Mouse (Mus musculus) forebrain, embryonic 16.5 days (tissue): ENCODE data around the gene Phf5a. TPM values are rescaled to one million over a fixed set of nuclear protein-coding genes. Genes with fewer than 3 reads are reported as not detected.

Experiments used
- ATAC-seq: fragments of 200-750 bp; cut with Nextera tagmentation; 2 replicates; pipeline ENCODE4 v1.8.0; 2017; ENCODE audit warnings: mild to moderate bottlenecking, moderate library complexity
- H3K27ac ChIP-seq: fragments of 300-500 bp; sonication (generic); 2 replicates; pipeline ENCODE4 v1.5.1; 2014; ENCODE audit warnings: low read length, control low read depth
- H3K27me3 ChIP-seq: fragments of 300-500 bp; sonication (generic); replicated peaks from 2 replicates; pipeline ENCODE4 v1.6.1; 2014; ENCODE audit warnings: low read length; ENCODE audit not compliant: control insufficient read depth, insufficient read depth
- H3K36me3 ChIP-seq: fragments of 300-500 bp; sonication (generic); 2 replicates; pipeline ENCODE4 v1.6.1; 2014; ENCODE audit not compliant: control insufficient read depth, insufficient read depth
- H3K4me1 ChIP-seq: fragments of 300-500 bp; sonication (generic); replicated peaks from 2 replicates; pipeline ENCODE4 v1.6.1; 2014; ENCODE audit warnings: low read length; ENCODE audit not compliant: control insufficient read depth, insufficient read depth
- H3K4me2 ChIP-seq: fragments of 300-500 bp; sonication (generic); 2 replicates; pipeline ENCODE4 v1.6.1; 2014; ENCODE audit warnings: mild to moderate bottlenecking, low read length, control low read depth
- H3K4me3 ChIP-seq: fragments of 300-500 bp; sonication (generic); replicated peaks from 2 replicates; pipeline ENCODE4 v1.5.1; 2014; ENCODE audit warnings: mild to moderate bottlenecking, low read length, control low read depth
- H3K9ac ChIP-seq: fragments of 300-500 bp; sonication (generic); replicated peaks from 2 replicates; pipeline ENCODE4 v1.6.1; 2014; ENCODE audit warnings: low read depth, low read length, control low read depth
- H3K9me3 ChIP-seq: fragments of 300-500 bp; sonication (generic); 2 replicates; pipeline ENCODE4 v1.6.1; 2016; ENCODE audit warnings: low read length; ENCODE audit not compliant: control insufficient read depth
- WGBS: fragments of 180-500 bp; shearing (Covaris S2); extraction: QIAGEN DNeasy Blood & Tissue Kit; methylation state at CpG from one replicate; pipeline ENCODE4 v1.1.7; 2014; 5-methylcytosine and 5-hydroxymethylcytosine counted together
- polyA plus RNA-seq: library from polyadenylated mRNA; unstranded; fragments of >200 nt; fragmentation: Nextera tagmentation; extraction: Ambion mirVana; gene quantifications from 2 replicates; pipeline ENCODE4 v1.2.1, GENCODE M21; 2015

The Phf5a gene
- polyA plus RNA-seq, 1 experiment from 2014 or later: 130 TPM

- H3K4me3 ChIP-seq: no peak overlapping the region
- H3K27ac ChIP-seq: no peak overlapping the region
- no peak for ATAC-seq
- peaks cover 13% of the 10 kb centered on the region for H3K36me3 ChIP-seq
- 95% methylated on average over 7 of the region's 7 CpGs for WGBS
- no peaks in the 10 kb centered on the region for H3K9me3 ChIP-seq
- H3K4me1 ChIP-seq: no peaks in the 10 kb centered on the region
- no peak overlapping the region for H3K4me2 ChIP-seq
- H3K27me3 ChIP-seq: no peaks in the 10 kb centered on the region
- no peak overlapping the region for H3K9ac ChIP-seq
Observed at GRCm38 (mm10) chr15:81889175-81889574, 17.5 kb upstream of the Phf5a start.

DNA sequence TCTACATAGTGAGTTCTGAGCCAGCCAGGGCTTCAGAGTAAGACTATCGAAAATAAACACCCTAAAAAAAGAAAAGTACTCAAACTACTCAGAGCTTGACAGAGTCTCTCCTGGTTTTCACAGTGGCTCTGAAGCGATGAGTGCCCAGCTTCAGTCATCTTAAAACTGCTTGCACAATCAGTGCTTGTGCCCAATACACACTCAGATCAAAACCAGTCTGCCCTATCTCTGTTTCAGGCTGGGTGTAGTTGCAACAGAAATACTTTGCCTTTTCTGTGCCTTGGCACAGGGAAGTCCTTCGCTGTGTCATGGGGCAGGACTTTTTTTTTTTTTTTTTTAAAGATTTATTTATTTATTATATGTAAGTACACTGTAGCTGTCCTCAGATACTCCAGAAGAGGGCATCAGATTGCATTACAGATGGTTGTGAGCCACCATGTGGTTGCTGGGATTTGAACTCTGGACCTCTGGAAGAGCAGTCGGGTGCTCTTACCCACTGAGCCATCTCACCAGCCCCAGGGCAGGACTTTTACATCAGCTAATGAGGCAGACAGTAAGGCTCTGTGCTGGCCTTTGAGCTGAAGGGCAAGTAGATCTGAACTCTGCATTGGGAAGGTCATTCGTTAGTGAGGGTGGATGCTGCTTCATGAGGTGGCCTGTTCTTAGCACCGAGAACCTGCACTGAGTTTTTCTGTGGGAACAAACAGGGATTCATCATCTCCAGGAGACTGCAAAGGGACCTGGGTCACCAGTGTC lies 15.3 kb upstream of the Phf5a start:
- no peak overlapping the region for H3K27ac ChIP-seq
- ATAC-seq: no peak
- H3K36me3 ChIP-seq: peaks cover 5% of the 10 kb centered on the region
- H3K9ac ChIP-seq: no peak overlapping the region
- H3K9me3 ChIP-seq: no peaks in the 10 kb centered on the region
- 94% methylated on average over 6 of the region's 6 CpGs for WGBS
- H3K4me3 ChIP-seq: no peak overlapping the region
- no peaks in the 10 kb centered on the region for H3K27me3 ChIP-seq
- no peaks in the 10 kb centered on the region for H3K4me1 ChIP-seq
- H3K4me2 ChIP-seq: no peak overlapping the region

- Histone ChIP-seq H3K4me2 (no peak overlapping the region), H3K27me3 (no peaks in the 10 kb centered on the region), H3K9ac (no peak overlapping the region), H3K4me3 (no peak overlapping the region), H3K4me1 (peaks cover 5% of the 10 kb centered on the region), H3K36me3 (peaks cover 5% of the 10 kb centered on the region; the same call in 1 of the 2 replicates), H3K9me3 (no peaks in the 10 kb centered on the region), H3K27ac (no peak overlapping the region)
- ATAC-seq: no peak
- WGBS: 67% methylated on average over 3 of the region's 3 CpGs
Observed at GRCm38 (mm10) chr15:81885418-81885934, 13.8 kb upstream of the Phf5a start.

- Histone ChIP-seq H3K27me3 (no peaks in the 10 kb centered on the region), H3K4me3 (no peak overlapping the region), H3K36me3 (no peaks in the 10 kb centered on the region), H3K4me1 (peaks cover 22% of the 10 kb centered on the region), H3K9me3 (no peaks in the 10 kb centered on the region), H3K9ac (no peak overlapping the region), H3K27ac (no peak overlapping the region), H3K4me2 (no peak overlapping the region)
- 92% methylated on average over 3 of the region's 3 CpGs for whole genome bisulfite sequencing
- no peak for ATAC-seq
Observed at GRCm38 (mm10) chr15:81882348-81882747, 10.6 kb upstream of the Phf5a start.

DNA sequence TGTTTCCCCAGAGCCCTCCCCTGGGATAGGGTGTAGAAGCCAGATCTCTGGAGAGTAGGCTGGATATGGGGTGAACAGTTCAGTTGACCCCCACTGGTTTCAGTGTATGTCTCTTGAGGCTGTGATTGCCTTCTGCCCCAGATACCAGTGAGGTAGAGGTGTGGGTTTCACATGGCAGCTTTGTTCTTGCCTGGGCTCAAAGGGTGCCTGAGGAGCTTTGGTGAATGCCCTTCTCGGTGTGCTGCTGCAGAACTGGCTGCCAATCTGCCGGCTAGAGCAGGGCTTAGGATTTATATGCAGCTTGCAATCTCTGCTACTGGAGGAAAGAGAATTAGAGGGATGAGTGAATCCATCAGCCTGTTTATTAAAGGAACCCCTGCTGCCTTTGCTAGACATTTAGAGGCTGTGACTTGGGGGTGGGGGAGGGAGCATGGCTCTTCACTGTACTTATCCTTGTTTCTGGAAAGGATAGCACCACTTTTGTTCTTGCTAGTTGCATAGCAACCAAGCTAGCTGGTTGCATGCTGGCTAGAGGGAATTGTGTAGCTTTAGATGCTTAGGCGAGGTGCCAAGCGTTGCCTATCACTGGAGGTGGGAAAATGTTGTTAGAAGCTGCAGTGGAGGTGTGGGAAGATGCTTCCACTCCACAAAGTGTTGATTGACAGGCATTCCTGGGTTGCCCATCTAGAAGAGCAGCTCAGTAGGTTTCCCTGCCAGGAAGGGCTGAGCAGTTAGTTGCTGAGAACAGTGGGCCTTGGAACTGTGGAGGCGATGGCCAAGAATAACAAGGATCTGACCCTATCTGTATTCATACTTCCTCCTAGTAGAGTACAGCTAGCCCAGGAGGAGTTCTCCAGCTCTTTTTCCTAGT lies 8.1 kb upstream of the Phf5a start:
- Histone ChIP-seq H3K9ac (peak overlapping the region; percentile 47), H3K4me2 (peak overlapping the region; percentile 33), H3K27me3 (no peaks in the 10 kb centered on the region), H3K4me1 (peaks cover 22% of the 10 kb centered on the region), H3K4me3 (0 out of 2 replicates have a peak overlapping the region, but pooled peaks have one; percentile 3), H3K9me3 (no peaks in the 10 kb centered on the region), H3K27ac (peak overlapping the region; percentile 94), H3K36me3 (no peaks in the 10 kb centered on the region)
- 14% methylated on average over 5 of the region's 5 CpGs for WGBS
- peak; percentile 93 for ATAC-seq

DNA sequence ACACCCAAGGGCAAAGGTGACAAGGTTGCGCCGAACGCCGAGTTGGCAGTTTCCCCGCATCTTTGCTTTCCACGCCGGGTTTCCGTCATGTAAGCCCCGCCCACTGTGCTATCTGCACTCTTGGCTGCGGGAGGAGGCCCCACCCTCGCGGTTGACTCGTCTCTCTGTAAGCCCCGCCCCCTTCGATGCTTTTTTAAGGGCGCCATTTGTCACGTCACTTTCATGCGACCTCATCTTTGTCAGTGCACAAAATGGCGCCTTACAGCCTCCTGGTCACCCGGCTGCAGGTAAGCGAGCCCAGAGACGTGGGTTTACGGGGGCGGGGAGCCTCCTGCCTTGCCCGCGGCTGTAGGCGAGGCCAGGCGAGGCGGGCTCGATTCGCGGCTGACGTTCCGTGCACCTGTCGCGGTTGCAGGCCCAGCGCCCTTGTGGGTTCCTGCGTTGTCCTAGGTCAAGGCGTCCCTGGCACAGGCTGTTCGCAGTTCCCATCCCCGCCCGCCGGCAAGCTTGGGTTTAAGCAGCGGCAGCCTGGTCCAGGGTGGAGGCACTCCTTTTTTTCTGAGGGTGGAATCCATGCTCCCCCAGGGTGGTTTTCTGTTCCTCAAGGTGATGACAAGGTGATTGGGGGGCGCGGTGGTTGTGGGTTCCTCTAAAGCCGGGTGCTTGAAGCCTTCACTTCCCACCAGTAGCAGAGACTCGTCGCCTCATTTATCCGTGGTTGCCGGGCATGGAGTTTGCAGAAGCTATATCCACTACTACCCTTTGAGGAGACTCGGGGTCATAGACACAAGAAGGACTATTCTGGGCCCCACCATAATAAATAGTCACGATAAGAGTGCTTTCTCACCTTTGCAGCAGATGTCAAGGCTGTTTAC lies 788 bp upstream of the Phf5a start, which contains the start of gene Aco2:
Gene Aco2 (plus strand): TSS at position 48 of the 875 bp plus-strand sequence.
- H3K9me3 ChIP-seq: no peaks in the 10 kb centered on the region
- ATAC-seq: peak; percentile 86
- peak within 1 kb of the TSS; percentile 74 for H3K4me2 ChIP-seq
- H3K4me1 ChIP-seq: peaks cover 19% of the 10 kb centered on the region
- under 1% methylated on average over 53 of the region's 53 CpGs for WGBS
- peaks cover 16% of the 10 kb centered on the region; the same call in 1 of the 2 replicates for H3K36me3 ChIP-seq
- H3K4me3 ChIP-seq: peak within 1 kb of the TSS; percentile 93
- no peaks in the 10 kb centered on the region for H3K27me3 ChIP-seq
- H3K27ac ChIP-seq: peak within 1 kb of the TSS; percentile 100
- peak within 1 kb of the TSS; percentile 88 for H3K9ac ChIP-seq

- Histone ChIP-seq H3K36me3 (peaks cover 26% of the 10 kb centered on the region), H3K27ac (no peak overlapping the region), H3K9ac (no peak overlapping the region), H3K9me3 (no peaks in the 10 kb centered on the region), H3K4me3 (no peak overlapping the region), H3K4me2 (no peak overlapping the region), H3K4me1 (peaks cover 19% of the 10 kb centered on the region), H3K27me3 (no peaks in the 10 kb centered on the region)
- WGBS: 97% methylated on average over 5 of the region's 5 CpGs
- ATAC-seq: no peak
Observed at GRCm38 (mm10) chr15:81869985-81870384, 1.7 kb downstream of the Phf5a start.

GRCm38 (mm10) chr15:81864238-81864637 lies 7.5 kb downstream of the Phf5a start:
- peaks cover 25% of the 10 kb centered on the region for H3K36me3 ChIP-seq

More at GRCm38 (mm10) chr15:81864238-81864637, 7.5 kb downstream of the Phf5a start:
- no peak for ATAC-seq
- Histone ChIP-seq H3K4me2 (no peak overlapping the region), H3K9me3 (no peaks in the 10 kb centered on the region), H3K9ac (no peak overlapping the region), H3K27me3 (no peaks in the 10 kb centered on the region), H3K27ac (no peak overlapping the region), H3K4me3 (no peak overlapping the region), H3K4me1 (peaks cover 8% of the 10 kb centered on the region)
- 91% methylated on average over 7 of the region's 7 CpGs for WGBS
